12 mouse cellular contexts compared by ENCODE assay signal in genomic region chr14:73376920-73377319, GRCm38 (mm10). TPM values are rescaled to one million over a fixed set of nuclear protein-coding genes. Genes with fewer than 3 reads are reported as not detected.
DNase-seq lines count a peak whose midpoint lies in the region; ATAC-seq and TF ChIP-seq lines count a peak whose summit lies in the region.
"Had no signal": no experiment of that assay in that cellular context is flagged by ENCODE, and none has a peak within 500 bp of the region (broad histone marks: within the 10 kb centered on the region; RNA-seq: fewer than 3 reads in every experiment).

No protein-coding gene starts in this region.

- no peak for TF ChIP-seq POLR2A in limb, embryonic 14.5 days (IDR thresholded peaks at IDR 0.05; ENCODE audit: borderline replicate concordance, extremely low read depth, insufficient read depth, insufficient read length)

- 88% methylated on average over 6 of the region's 6 CpGs for WGBS in heart, embryonic 10.5 days
- 87% methylated on average over 6 of the region's 6 CpGs for WGBS in limb, embryonic 14.5 days
- 94% methylated on average over 6 of the region's 6 CpGs for WGBS in limb, embryonic 10.5 days

- peaks cover 22% of the 10 kb centered on the region for H3K4me1 ChIP-seq in heart, embryonic 10.5 days
- peaks cover 18% of the 10 kb centered on the region for H3K4me1 ChIP-seq in limb, embryonic 14.5 days (ENCODE audit: control insufficient read depth, insufficient read depth, low read length)
- H3K4me1 ChIP-seq in limb, embryonic 10.5 days = peaks cover 10% of the 10 kb centered on the region

- ATAC-seq in limb, embryonic 14.5 days (ENCODE audit: low FRiP score, low read depth) = 0 out of 2 replicates have a peak, but pooled peaks have one; percentile 41
- ATAC-seq: midbrain, embryonic 15.5 days had no signal

- no peak overlapping the region for H3K9ac ChIP-seq in limb, embryonic 14.5 days (ENCODE audit: low read depth, low read length, severe bottlenecking)
- H3K9ac ChIP-seq: midbrain, embryonic 15.5 days had no signal

- no peaks in the 10 kb centered on the region for H3K9me3 ChIP-seq in heart, embryonic 10.5 days
- no peaks in the 10 kb centered on the region for H3K9me3 ChIP-seq in limb, embryonic 14.5 days (ENCODE audit: control insufficient read depth, low read length)
- no peaks in the 10 kb centered on the region for H3K9me3 ChIP-seq in limb, embryonic 10.5 days (replicated peaks)
- H3K9me3 ChIP-seq: midbrain, embryonic 15.5 days had no signal

- H3K4me2 ChIP-seq in limb, embryonic 14.5 days (replicated peaks; ENCODE audit: low read depth, low read length, severe bottlenecking) = no peak overlapping the region
- H3K4me2 ChIP-seq: midbrain, embryonic 15.5 days had no signal

- intact Hi-C loops in left cerebral cortex, postnatal 25 days (cut with DNase I) = no loop called here

- no peak overlapping the region for H3K27ac ChIP-seq in heart, embryonic 10.5 days
- no peak overlapping the region for H3K27ac ChIP-seq in limb, embryonic 14.5 days (replicated peaks; ENCODE audit: low read depth, low read length)
- no peak overlapping the region for H3K27ac ChIP-seq in limb, embryonic 10.5 days
- H3K27ac ChIP-seq: midbrain, embryonic 15.5 days had no signal

- H3K27me3 ChIP-seq in heart, embryonic 10.5 days (ENCODE audit: insufficient read depth, poor library complexity, severe bottlenecking) = no peaks in the 10 kb centered on the region
- no peaks in the 10 kb centered on the region for H3K27me3 ChIP-seq in limb, embryonic 14.5 days (ENCODE audit: control insufficient read depth, insufficient read depth, low read length)
- H3K27me3 ChIP-seq in limb, embryonic 10.5 days (ENCODE audit: low read depth, poor library complexity, severe bottlenecking) = no peaks in the 10 kb centered on the region
- H3K27me3 ChIP-seq: midbrain, embryonic 15.5 days had no signal

- DNase-seq in heart, adult 11 months = peak; percentile 94
- no peak for DNase-seq in heart, embryonic 10.5 days (ENCODE audit: low spot score)
- no peak for DNase-seq in limb, embryonic 14.5 days (ENCODE audit: low spot score)
- DNase-seq in limb, embryonic 10.5 days (ENCODE audit: low spot score) = no peak
- peak; percentile 40 for DNase-seq in heart, postnatal 4 days
- DNase-seq in lung, postnatal 4 days = peak; percentile 37 to 75
- no peak for DNase-seq in left cerebral cortex, postnatal 25 days (ENCODE audit: low spot score in 2 of 2)
- no peak for DNase-seq in cerebellum, adult 8-10 months
- DNase-seq: embryo, embryonic 11 days; right cerebral cortex, postnatal 4 days; thymus, adult 2 months had no signal

- no peak overlapping the region for H3K4me3 ChIP-seq in heart, embryonic 10.5 days
- H3K4me3 ChIP-seq in limb, embryonic 14.5 days (replicated peaks; ENCODE audit: low read length) = no peak overlapping the region
- no peak overlapping the region for H3K4me3 ChIP-seq in limb, embryonic 10.5 days
- H3K4me3 ChIP-seq: midbrain, embryonic 15.5 days had no signal

- H3K36me3 ChIP-seq in heart, embryonic 10.5 days = peaks cover 12% of the 10 kb centered on the region; the same call in 1 of the 2 replicates
- peaks cover 30% of the 10 kb centered on the region for H3K36me3 ChIP-seq in limb, embryonic 14.5 days (ENCODE audit: control insufficient read depth, insufficient read depth, low read length)
- H3K36me3 ChIP-seq in limb, embryonic 10.5 days = peaks cover 28% of the 10 kb centered on the region

RNA-seq across cellular contexts. Expression of gene Itm2b, which starts 8.2 kb away (rescaled TPM):
- 330 and 384 TPM in 2 replicates for polyA plus RNA-seq in heart, embryonic 10.5 days (2016; fragmentation: Nextera tagmentation; extraction: Ambion mirVana)
- 511 and 533 TPM in 2 replicates for polyA plus RNA-seq in limb, embryonic 14.5 days (2012; rRNA removed)
- 971 and 997 TPM in 2 replicates for polyA plus RNA-seq in limb, embryonic 14.5 days (2014; fragmentation: Nextera tagmentation; extraction: Ambion mirVana)
- 219 and 269 TPM in 2 replicates for polyA plus RNA-seq in limb, embryonic 10.5 days (2016; fragmentation: Nextera tagmentation; extraction: Ambion mirVana)
- total RNA-seq in heart, postnatal 4 days (2021) = 100 to 1,000 TPM; 441 to 466 TPM
- total RNA-seq in left cerebral cortex, postnatal 25 days (2021) = 100 to 1,000 TPM; 746 to 815 TPM

RNA-seq across cellular contexts. Expression of gene Rb1, which starts 51.3 kb away (rescaled TPM):
- polyA plus RNA-seq in heart, embryonic 10.5 days (2016; fragmentation: Nextera tagmentation; extraction: Ambion mirVana) = 7.7 and 9.5 TPM in 2 replicates
- 14.9 and 15.6 TPM in 2 replicates for polyA plus RNA-seq in limb, embryonic 14.5 days (2012; rRNA removed)
- 29.6 and 31.0 TPM in 2 replicates for polyA plus RNA-seq in limb, embryonic 14.5 days (2014; fragmentation: Nextera tagmentation; extraction: Ambion mirVana)
- polyA plus RNA-seq in limb, embryonic 10.5 days (2016; fragmentation: Nextera tagmentation; extraction: Ambion mirVana) = 21.2 and 24.8 TPM in 2 replicates
- total RNA-seq in heart, postnatal 4 days (2021) = 10 to 100 TPM; 16.9 to 19.2 TPM
- 10 to 100 TPM; 31.1 to 33.1 TPM for total RNA-seq in left cerebral cortex, postnatal 25 days (2021)

Comparison
In these comparisons a context has a peak if more than half of its experiments do, and no peak if none do; other contexts are left out.
1. DNase-seq: peak in heart, adult 11 months (single experiment), heart, postnatal 4 days (single experiment) and lung, postnatal 4 days (2 of 2); none in heart, embryonic 10.5 days (single experiment), limb, embryonic 14.5 days (single experiment), limb, embryonic 10.5 days (single experiment), left cerebral cortex, postnatal 25 days (0 of 2) and cerebellum, adult 8-10 months (single experiment).